Mouse (Mus musculus): Measurements from ENCODE around the gene Scarf2.

- TF ChIP-seq POLR2A (IDR thresholded peaks at IDR 0.05; ENCODE audit: insufficient read depth, low read depth, low read length) (no peak), CTCF (IDR thresholded peaks at IDR 0.05; ENCODE audit: insufficient read depth, low read depth, low read length) (no peak)
Measured at GRCm38 (mm10) chr16:17776828-17777227, 20.3 kb upstream of the Scarf2 start.
